Mouse (Mus musculus) activated CD4-positive, CD25-positive, alpha-beta regulatory T cell, adult 4 months (primary cell): ENCODE results near the gene Camk2g. TPM values are rescaled to one million over a fixed set of nuclear protein-coding genes. Genes with fewer than 3 reads are reported as not detected.

Source experiments
- ATAC-seq: one replicate; pipeline ENCODE4 v1.8.0; 2017
- polyA plus RNA-seq, 2 experiments: library from polyadenylated mRNA; unstranded; fragments of 100-300 nt; shearing (Covaris generic); gene quantifications; one replicate each; pipeline ENCODE4 v1.2.1; 2017

Gene Camk2g
- polyA plus RNA-seq, 2 experiments from 2014 or later = 21.9 to 29.4 TPM

DNA sequence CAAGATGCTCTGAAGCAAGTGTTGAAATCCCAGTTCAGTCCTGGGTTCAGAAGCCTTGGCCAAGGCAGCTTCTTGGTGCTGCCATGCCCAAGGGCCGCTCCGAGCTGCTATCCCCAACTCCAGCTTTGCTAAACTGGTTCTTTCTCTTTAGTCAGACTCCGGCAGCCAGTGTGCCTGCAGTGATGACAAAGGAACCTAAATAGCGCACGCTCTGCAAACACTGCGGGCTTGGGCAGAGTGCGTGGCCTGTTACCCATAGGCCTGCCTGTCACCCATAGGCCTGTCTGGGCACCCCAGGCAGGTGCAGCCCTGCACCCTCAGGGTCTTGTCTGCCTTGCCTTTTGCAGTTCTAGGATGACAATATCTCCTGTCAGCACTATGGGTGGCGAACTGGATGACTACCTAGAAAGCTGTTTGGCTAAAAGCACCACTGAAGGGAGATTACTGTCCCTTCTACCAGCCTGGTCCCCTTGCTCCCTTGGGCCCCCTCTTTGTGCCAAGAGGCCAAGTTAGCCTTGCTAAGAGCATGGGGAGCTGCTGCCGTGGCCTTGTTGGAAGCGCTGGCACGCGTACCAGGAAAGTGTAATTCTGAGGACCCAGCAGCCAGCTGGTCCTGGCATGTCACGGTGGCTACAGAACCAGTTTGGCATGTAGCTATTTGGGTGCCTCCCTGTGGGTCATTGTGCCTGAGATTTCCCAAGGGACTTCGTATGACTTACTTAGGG, 12.4 kb upstream of the Camk2g start:
- no peak for ATAC-seq

DNA sequence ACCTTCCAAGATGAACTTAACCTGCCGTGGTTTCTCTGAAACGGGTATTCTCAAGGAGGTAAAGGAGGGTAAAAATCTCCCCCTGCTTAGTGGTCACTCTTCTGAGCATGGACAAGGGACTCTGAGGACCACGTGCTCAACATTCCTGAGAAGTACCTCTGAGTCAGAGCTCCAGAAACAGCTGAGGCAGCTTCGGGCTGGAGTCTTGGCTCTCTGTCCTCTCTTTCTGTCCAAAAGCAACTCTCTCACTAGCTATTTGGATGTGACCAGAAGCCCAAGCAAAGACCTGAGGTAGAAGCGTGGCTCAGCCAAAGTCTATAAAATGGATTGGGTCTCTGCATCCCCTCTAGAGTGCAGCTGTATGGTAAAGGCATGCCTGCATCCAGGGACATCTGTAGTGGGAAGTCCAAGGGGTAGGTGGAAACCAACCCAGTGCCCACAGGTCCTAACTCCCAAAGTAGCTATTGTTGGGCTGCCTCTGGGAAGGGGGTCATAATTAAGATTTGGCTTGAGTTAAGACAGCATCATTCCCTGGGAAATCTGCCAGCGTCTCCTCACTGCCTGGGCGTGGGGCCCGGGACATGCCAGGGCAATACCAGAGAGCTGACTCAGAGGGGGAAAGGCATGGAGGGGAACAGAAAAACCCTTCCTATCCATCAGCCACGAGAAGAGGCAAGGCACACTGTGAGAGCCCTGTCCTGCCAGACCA, 11.2 kb upstream of the Camk2g start:
- no peak for ATAC-seq

DNA sequence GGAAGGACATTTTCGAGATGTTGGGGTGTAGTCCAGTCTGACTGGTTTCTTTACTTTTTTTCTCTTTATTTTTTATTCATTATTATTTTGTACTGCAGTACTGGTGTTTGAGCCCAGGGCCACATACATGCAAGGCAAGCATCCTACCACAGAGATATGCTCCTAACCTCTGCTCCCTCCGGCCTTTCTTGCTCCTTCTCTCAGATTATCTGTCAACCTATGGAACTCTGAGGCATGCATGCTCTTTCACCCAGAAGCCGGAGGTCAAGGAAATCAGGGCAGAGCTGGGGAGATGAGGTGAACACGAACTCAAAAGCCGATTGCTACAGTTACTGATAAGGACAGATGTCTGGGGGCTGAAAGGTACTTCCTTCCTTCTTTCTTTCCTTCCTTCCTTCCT, 10.6 kb upstream of the Camk2g start:
- no peak for ATAC-seq

DNA sequence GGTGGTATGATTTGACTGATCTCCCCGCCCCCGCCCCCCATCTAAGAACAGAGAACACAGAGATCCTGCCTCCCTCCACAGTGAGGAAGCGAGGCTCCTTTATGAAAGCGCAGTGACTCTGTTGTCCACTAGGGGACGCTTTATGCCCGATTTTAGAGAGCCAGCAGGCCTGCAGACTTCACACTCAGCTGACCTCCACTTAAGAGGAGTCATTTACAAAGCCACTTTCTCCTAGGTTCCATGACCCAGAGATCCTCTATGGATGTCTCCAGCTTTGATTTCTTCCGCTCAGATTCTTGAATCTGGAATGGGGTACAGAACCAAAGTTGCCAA, 9.7 kb upstream of the Camk2g start:
- ATAC-seq = peak; percentile 34

GRCm38 (mm10) chr14:20802926-20803605, 9.2 kb upstream of the Camk2g start:
- peak; percentile 33 for ATAC-seq

- peak; percentile 64 for ATAC-seq
Measured at GRCm38 (mm10) chr14:20798761-20799160, 4.9 kb upstream of the Camk2g start.

DNA sequence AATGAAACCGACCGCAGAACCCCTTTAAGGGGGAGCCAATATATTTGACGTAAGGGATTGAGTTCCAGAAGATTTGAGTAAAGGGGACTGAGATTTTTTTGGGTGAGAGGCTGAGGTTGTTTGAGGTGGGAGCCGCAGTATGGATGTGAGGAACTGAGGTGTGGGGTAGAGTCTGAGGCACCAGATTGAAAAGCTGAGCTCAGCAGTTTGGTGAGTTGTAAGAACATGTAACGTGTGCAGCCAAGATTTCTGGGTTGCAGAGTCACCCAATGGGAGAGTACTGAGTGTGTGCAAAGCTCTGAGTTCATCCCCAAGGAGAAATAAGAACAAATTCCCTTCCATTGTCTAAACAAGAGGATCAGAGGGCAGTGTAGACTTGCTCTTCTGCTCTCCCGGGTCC, 4.4 kb upstream of the Camk2g start:
- ATAC-seq = peak; percentile 6

DNA sequence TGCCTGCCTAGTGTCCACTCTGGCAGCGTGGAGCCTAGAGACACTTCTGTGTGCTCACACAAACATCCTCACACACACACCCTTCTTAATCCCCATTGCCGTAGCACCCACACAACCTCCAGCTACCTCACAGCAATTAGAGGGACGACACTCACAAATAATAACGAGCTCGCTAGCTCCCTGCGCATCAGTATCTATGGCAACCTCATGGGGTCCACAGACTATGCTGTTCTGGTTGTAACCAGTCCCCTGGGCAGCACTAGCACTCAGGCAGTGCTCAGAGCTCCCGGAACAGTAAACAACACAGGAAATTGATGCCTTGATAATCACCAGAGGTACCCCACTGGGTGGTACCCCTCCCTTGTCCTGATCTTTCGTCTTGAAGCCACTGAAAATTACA, 2.8 kb upstream of the Camk2g start:
- no peak for ATAC-seq

- ATAC-seq = no peak
Measured at GRCm38 (mm10) chr14:20796170-20796569, 2.3 kb upstream of the Camk2g start.

DNA sequence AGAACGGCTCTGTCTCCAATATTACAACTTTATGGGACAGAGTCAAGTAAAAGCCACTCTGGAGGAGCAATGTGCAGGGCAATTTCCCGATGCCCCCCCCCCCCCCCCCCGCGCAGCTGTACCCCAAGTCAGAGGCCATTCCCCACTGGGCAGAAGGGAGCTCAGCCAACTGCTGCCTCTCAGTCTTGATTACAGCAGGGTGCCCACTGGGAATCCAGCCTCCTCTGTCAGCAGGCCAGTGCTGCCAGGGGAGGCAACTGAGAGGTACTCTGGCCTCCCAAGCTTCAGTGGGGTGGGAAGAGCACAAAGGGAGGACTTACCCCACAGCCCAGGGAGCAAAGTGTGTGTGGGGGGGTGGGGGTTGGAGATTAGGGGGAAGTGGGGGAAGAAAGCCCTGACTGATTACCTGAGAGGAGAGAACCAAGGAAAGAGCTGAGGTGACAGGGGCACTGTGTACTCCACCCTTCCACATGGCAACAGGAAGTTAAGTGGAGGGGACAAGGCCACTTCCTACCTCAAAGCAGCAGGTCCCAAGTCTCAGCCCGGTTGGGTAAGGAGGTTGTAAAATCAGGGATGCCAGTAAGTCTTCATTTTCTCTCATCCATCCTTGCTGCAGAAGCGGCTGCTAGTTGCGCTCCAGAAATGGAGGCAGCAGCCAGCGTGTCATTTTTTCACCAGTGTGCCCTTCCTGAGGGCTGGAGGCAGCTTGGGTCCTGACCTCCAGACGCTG, 1.7 kb upstream of the Camk2g start:
- no peak for ATAC-seq

- no peak for ATAC-seq
Measured at GRCm38 (mm10) chr14:20794589-20794988, 701 bp upstream of the Camk2g start.

GRCm38 (mm10) chr14:20792922-20793757, 748 bp downstream of the Camk2g start:
- no peak for ATAC-seq

DNA sequence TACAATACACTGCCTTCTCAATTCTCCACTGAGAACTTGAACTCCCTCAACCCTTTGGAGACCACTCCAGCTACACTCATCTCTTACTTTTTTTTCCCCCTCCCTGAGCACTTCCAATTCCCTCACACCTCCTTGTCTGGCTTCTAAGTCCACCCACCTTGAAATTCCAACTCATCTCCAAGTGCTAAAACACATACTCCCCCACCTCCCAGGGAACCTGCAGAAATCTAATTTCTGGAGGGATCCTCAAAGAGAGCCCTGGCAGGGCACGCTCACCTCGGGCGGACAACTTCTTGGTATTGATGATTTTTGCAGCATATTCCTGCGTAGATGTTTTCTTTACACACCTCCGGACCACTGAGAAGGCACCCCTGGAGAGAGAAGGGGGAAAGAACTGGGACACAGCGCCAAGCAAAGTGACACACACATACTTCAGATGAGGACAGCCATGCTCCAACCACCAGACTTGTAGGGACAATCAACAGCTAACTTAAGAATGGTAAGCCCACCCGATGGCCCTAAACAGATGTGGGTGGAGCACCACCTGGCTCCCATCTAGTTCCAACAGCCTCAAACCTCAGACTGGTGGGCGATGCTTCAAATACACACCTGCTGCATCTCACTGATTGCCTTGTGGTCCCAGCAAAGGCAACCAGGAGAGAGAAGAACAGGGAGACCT, 1.5 kb downstream of the Camk2g start:
- no peak for ATAC-seq

GRCm38 (mm10) chr14:20791511-20792242, 2.2 kb downstream of the Camk2g start:
- ATAC-seq = no peak

DNA sequence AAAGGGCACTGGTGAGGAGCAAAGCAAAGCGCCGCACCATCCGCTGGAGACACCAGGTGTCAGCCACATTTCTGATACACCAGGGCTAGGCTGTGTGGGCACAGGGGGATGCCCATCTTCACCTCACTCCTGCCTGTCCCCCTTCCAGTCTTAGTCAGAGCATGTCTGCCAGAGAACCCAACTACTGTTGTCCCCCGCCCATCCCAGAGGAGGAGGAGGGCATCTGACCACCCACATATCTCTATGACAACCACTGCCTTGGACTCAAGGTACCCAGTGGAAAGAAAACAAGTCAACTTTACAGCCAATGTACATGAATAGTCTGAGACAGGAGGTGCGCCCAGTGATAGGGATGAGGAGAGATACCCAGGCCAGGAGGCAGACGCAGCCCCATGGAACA, 2.9 kb downstream of the Camk2g start:
- ATAC-seq = no peak

DNA sequence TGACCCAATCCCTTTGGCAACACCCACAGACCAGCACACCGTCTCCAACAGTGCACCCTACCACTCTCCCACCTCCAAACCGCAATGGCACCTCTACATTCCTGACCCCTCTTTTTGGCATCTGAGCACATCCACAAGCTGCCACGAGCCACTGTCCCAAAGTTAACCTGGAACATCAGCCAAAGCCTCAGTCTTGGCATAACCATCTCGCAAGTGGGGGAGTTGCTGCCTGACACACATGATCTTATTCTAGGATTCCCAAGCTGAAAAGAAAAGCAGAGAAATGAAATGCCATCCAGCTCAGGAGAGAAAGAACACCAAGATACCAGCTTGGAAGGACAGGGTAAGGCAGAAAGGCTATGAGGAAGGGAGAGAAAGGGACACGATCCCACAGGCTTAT, 3.4 kb downstream of the Camk2g start:
- no peak for ATAC-seq

DNA sequence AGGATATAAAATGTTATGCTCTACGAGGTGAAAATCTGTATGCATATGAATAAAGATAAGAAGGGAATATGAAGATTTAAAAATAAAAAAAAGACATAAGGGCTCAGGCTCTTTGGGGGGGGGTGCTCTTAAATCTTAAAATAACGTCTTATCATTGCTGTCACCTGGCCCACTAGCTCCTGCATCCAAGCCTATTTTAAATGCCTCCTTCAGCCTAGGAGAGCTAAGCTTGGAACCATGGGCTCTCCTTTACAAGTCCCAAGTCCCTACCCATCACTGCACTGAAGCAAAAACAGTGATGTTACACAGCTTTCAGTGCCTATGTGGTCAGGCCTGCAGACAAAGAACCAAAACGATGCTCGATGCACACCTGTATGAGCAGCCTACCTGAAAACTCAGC, 4.3 kb downstream of the Camk2g start:
- no peak for ATAC-seq

- ATAC-seq = no peak
Measured at GRCm38 (mm10) chr14:20788151-20788550, 5.7 kb downstream of the Camk2g start.

GRCm38 (mm10) chr14:20786611-20787015, 7.3 kb downstream of the Camk2g start:
- no peak for ATAC-seq

DNA sequence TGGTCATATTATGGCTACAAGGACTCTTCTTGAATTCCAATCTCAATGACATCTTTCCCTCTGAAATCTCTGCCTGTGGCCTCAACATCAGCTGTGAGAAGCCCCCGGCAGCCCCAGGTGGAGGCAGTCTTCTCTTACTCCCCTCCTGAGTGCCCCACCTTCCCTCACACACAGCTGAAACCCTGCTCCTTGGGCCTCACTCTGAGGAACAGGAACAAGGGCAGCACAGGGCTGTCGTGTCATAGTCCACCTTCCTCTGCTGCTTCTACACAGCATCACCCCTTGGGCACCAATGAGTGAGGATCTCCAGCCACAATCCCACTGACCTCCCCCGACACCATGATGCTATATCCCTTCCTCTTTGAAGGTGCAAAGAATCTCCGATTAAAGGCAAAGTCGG, 7.9 kb downstream of the Camk2g start:
- ATAC-seq = no peak

DNA sequence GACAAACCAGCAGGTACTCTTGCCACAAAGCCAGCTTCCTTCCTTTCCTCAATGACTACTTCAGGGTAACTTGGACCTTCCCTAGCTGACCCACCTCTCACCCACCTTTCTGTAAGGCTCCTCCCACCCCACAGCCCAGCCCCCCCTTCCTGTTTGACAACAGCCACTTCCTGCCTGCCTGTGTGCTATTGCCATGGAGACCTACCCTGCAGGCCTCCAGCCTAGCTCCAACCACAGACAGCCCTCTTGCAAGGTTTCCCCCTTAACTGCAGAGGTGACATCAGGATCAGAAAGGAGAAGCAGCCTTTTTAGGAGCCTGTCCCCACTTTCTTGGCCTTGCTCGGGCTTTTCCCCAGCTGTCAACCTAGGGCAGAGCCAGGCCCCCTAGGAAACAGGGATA, 8.7 kb downstream of the Camk2g start:
- peak; percentile 97 for ATAC-seq
